Mouse (Mus musculus) thymus, adult 2 months (tissue): ENCODE data around the gene Ube2v1. TPM values are rescaled to one million over a fixed set of nuclear protein-coding genes. Genes with fewer than 3 reads are reported as not detected.
"Not testable (repeated sequence)": the region's sequence is repeated elsewhere in the genome, so short reads cannot be mapped to it uniquely, and the experiment has no call there.

Experiments used
- DNase-seq: peaks from one replicate; pipeline ENCODE4 v3.0.0; 2021
- H3K27ac ChIP-seq: fragments of 200-500 bp; 2 replicates; pipeline ENCODE4 v1.5.1; 2012; ENCODE audit warnings: low read length, control low read depth; ENCODE audit not compliant: control insufficient read depth, insufficient read depth
- H3K27me3 ChIP-seq: fragments of 200-500 bp; 2 replicates; pipeline ENCODE4 v1.6.1; 2012; ENCODE audit warnings: mild to moderate bottlenecking, low read length, moderate library complexity, mixed read lengths; ENCODE audit not compliant: control insufficient read depth, insufficient read depth
- H3K36me3 ChIP-seq: fragments of 200-500 bp; 2 replicates; pipeline ENCODE4 v1.6.1; 2012; ENCODE audit warnings: mild to moderate bottlenecking, low read length, moderate library complexity; ENCODE audit not compliant: control insufficient read depth, insufficient read depth
- H3K4me1 ChIP-seq: fragments of 200-500 bp; replicated peaks from 2 replicates; pipeline ENCODE4 v1.6.1; 2012; ENCODE audit warnings: low read length; ENCODE audit not compliant: control insufficient read depth, insufficient read depth
- H3K4me3 ChIP-seq: fragments of 200-500 bp; 2 replicates; pipeline ENCODE4 v1.5.1; 2012; ENCODE audit warnings: mild to moderate bottlenecking, low read length, control low read depth, moderate library complexity; ENCODE audit not compliant: control insufficient read depth, insufficient read depth
- CTCF ChIP-seq: fragments of 200-500 bp; IDR thresholded peaks from 2 replicates; pipeline ENCODE4 v1.5.1; 2012; ENCODE audit warnings: mild to moderate bottlenecking, control low read depth, low read length, moderate library complexity, borderline replicate concordance; ENCODE audit not compliant: control insufficient read depth, poor library complexity, insufficient read depth; ENCODE audit errors: extremely low read depth
- POLR2A ChIP-seq: fragments of 200-500 bp; IDR thresholded peaks from 2 replicates; pipeline ENCODE4 v1.6.1; 2012; ENCODE audit warnings: mild to moderate bottlenecking, low read length, control low read depth, moderate library complexity; ENCODE audit not compliant: control insufficient read depth, poor library complexity, insufficient read depth; ENCODE audit errors: extremely low read depth
- WGBS: fragments of 180-500 bp; shearing (Covaris S2); methylation state at CpG from one replicate; pipeline ENCODE4 v1.1.7; 2018; 5-methylcytosine and 5-hydroxymethylcytosine counted together
- polyA plus RNA-seq: library from polyadenylated mRNA; depleted of rRNA; stranded (reverse); fragments of >200 nt; gene quantifications from 2 replicates; pipeline ENCODE4 v1.2.3, GENCODE M21; 2012

Ube2v1 gene
- polyA plus RNA-seq, 1 experiment = 161 TPM

DNA sequence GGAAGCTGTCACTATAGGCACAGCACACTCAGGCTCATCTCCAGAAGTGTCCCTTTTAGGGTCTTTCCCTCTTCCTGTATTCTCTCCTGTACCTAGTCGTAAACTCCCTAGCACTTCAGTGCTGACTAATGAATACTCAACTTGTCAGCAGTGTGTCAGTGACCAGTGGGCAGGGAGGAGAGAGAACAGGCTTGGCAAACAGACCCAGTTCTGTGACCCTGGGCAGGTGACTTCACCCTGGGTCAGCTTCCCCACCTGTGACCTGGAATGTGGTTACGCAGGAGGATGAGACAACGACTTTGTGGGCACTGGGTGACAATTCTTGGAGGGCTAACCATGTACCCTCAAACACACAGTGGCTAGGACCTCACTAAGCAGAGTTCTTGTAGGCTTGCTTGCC lies 14.9 kb downstream of the Ube2v1 start:
- no peak for DNase-seq
- peaks cover 14% of the 10 kb centered on the region for H3K4me1 ChIP-seq
- no peak overlapping the region for H3K27ac ChIP-seq
- peaks cover 26% of the 10 kb centered on the region for H3K36me3 ChIP-seq
- 72% methylated on average over 3 of the region's 3 CpGs for WGBS
- TF ChIP-seq POLR2A (no peak), CTCF (no peak)
- no peak overlapping the region for H3K4me3 ChIP-seq
- H3K27me3 ChIP-seq = no peaks in the 10 kb centered on the region

- not testable (repeated sequence) for DNase-seq, H3K27ac ChIP-seq, H3K4me1 ChIP-seq, H3K4me3 ChIP-seq, H3K27me3 ChIP-seq
- WGBS = 95% methylated on average over 7 of the region's 7 CpGs
- peaks cover 39% of the 10 kb centered on the region for H3K36me3 ChIP-seq
These were observed 18.6 kb downstream of the Ube2v1 start for GRCm38 (mm10) chr2:167613335-167613734.

- Histone ChIP-seq H3K36me3 (peaks cover 35% of the 10 kb centered on the region), H3K27ac (no peak overlapping the region)
- WGBS = 97% methylated on average over 14 of the region's 14 CpGs
These were observed 19.8 kb downstream of the Ube2v1 start for GRCm38 (mm10) chr2:167612122-167612521.

DNA sequence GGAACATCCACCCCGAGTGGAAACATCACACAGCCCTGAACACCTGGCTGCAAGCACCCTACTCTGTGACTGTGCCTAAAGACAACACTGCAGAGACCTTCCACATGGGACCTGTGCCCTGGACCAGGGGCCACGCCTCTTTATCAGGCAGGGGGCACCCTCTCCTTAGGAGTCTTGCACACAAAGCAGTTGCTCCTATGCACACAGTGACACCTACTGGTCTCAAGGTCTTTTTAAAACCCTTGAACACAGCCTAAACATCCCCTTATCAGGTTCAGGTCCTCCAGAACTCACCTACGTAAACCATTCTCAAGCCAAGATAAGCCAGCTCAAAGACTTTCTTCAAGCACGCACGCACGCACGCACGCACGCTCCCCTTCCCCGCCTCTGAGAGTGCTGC lies 20.6 kb downstream of the Ube2v1 start:
- peaks cover 27% of the 10 kb centered on the region for H3K36me3 ChIP-seq
- no peak overlapping the region for H3K4me3 ChIP-seq
- H3K27ac ChIP-seq = no peak overlapping the region
- no peak for DNase-seq
- no peaks in the 10 kb centered on the region for H3K4me1 ChIP-seq
- WGBS = 94% methylated on average over 10 of the region's 10 CpGs
- TF ChIP-seq POLR2A (no peak), CTCF (no peak)
- H3K27me3 ChIP-seq = no peaks in the 10 kb centered on the region

More at GRCm38 (mm10) chr2:167612122-167612521, 19.8 kb downstream of the Ube2v1 start:
- no peaks in the 10 kb centered on the region for H3K4me1 ChIP-seq
- TF ChIP-seq CTCF = no peak
- TF ChIP-seq POLR2A = no peak
- no peak for DNase-seq
- no peaks in the 10 kb centered on the region for H3K27me3 ChIP-seq
- no peak overlapping the region for H3K4me3 ChIP-seq

- WGBS = 92% methylated on average over 4 of the region's 4 CpGs
- TF ChIP-seq CTCF = no peak
- TF ChIP-seq POLR2A = no peak
- no peak overlapping the region for H3K27ac ChIP-seq
- peaks cover 13% of the 10 kb centered on the region for H3K36me3 ChIP-seq
- H3K4me1 ChIP-seq = no peaks in the 10 kb centered on the region
- no peak for DNase-seq
- H3K4me3 ChIP-seq = no peak overlapping the region
- no peaks in the 10 kb centered on the region for H3K27me3 ChIP-seq
These were observed 25.2 kb downstream of the Ube2v1 start for GRCm38 (mm10) chr2:167606745-167607123.

- TF ChIP-seq POLR2A (no peak), CTCF (no peak)
- 86% methylated on average over 17 of the region's 17 CpGs for WGBS
- H3K4me3 ChIP-seq = no peak overlapping the region
These were observed 25.8 kb downstream of the Ube2v1 start for GRCm38 (mm10) chr2:167605817-167606744.

GRCm38 (mm10) chr2:167605178-167605794 lies 26.6 kb downstream of the Ube2v1 start:
- peaks cover 13% of the 10 kb centered on the region for H3K36me3 ChIP-seq
- no peaks in the 10 kb centered on the region for H3K4me1 ChIP-seq
- H3K27ac ChIP-seq = no peak overlapping the region
- DNase-seq = peak; percentile 85
- no peak for TF ChIP-seq POLR2A
- peak; percentile 92 for TF ChIP-seq CTCF
- no peaks in the 10 kb centered on the region for H3K27me3 ChIP-seq
- 57% methylated on average over 11 of the region's 11 CpGs for WGBS
- no peak overlapping the region for H3K4me3 ChIP-seq

More at GRCm38 (mm10) chr2:167605817-167606744, 25.8 kb downstream of the Ube2v1 start:
- H3K4me1 ChIP-seq = no peaks in the 10 kb centered on the region
- DNase-seq = no peak
- H3K27me3 ChIP-seq = no peaks in the 10 kb centered on the region
- H3K36me3 ChIP-seq = peaks cover 13% of the 10 kb centered on the region
- no peak overlapping the region for H3K27ac ChIP-seq
